In the genomic region with DNA sequence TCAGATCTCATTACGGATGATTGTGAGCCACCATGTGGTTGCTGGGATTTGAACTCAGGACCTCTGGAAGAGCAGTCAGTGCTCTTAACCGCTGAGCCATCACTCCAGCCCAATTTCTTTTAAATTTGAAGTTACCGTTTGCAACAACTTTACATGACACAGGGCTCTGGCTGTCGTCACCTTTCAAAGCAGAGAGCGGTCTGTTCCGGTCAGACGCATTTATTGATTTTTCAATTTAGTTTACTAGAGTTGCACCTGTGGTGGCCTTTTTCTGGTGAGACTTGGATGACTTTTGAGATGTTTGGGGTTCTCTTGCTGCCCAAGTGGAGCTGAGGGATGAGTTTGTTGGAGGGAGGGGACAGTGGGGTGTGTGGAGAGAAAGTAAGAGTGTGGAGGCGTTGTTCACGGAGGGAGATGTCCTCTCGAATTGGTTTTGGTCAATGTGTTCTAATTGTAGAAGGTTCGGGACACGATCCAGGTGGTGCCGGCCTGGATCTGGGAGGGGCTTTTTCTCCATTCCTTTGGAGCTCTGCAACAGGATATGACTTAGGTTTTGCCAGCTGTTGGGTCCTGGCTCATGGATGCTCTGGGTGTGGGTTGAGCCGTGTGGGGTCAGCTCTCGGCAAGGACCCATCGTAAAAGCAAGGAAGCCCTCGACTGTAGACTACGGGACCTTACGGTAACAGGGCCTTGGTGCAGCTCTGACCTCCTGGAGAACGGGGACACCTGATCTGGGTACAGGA, we compare ENCODE assay signal across 11 mouse cellular contexts. TPM values are rescaled to one million over a fixed set of nuclear protein-coding genes. Genes with fewer than 3 reads are reported as not detected.
"Had no signal": no experiment of that assay in that cellular context is flagged by ENCODE, and none has a peak within 500 bp of the region (broad histone marks: within the 10 kb centered on the region; RNA-seq: fewer than 3 reads in every experiment).

No protein-coding gene starts in this region.

- H3K9ac ChIP-seq: liver, embryonic 14.5 days; lung, embryonic 14.5 days; midbrain, embryonic 12.5 days had no signal

- ATAC-seq: midbrain, embryonic 16.5 days had no signal

- H3K9me3 ChIP-seq: limb, embryonic 10.5 days; midbrain, embryonic 12.5 days had no signal

- DNase-seq: kidney, adult 8-10 months; lung, embryonic 14.5 days; lung, postnatal 14 days; right cerebral cortex, postnatal 14 days; thymus, postnatal 36 days had no signal

- H3K36me3 ChIP-seq: midbrain, embryonic 12.5 days had no signal

- H3K4me3 ChIP-seq: left cerebral cortex, adult 2 months; limb, embryonic 10.5 days; midbrain, embryonic 12.5 days had no signal

- H3K27ac ChIP-seq: left cerebral cortex, adult 2 months; limb, embryonic 10.5 days; liver, embryonic 14.5 days; macrophage; midbrain, embryonic 12.5 days had no signal

- H3K4me2 ChIP-seq: lung, embryonic 14.5 days; midbrain, embryonic 12.5 days had no signal

RNA-seq across cellular contexts. Expression of gene Celsr1, which starts 41.9 kb away (rescaled TPM):
- polyA plus RNA-seq: macrophage had no signal
